Mouse (Mus musculus): Measurements from ENCODE around the gene Ddx5.
"Not testable (repeated sequence)": the region's sequence is repeated elsewhere in the genome, so short reads cannot be mapped to it uniquely, and the experiment has no call there.

The Ddx5 gene

DNA sequence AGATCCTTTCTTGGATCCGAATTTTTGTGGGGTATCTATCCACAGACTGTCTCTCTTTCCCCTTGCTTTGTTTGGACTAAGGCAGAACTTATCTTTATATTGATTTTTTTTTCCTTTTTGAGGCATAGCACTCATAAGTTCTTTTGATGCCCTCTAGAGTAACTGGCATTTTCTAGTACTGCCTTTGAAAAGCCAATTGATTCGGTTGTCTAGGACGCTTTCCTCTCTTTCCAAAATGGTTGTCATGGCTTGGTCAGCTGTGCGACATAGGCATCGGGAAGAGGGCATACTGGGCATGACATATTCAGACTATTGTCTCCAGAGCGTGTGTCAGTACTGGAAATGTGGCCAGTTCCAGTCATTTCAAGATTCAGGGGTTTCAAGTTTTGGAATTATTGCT is 664 bp upstream of the Ddx5 start:
- DNase-seq (ENCODE audit: low spot score), result no peak

DNA sequence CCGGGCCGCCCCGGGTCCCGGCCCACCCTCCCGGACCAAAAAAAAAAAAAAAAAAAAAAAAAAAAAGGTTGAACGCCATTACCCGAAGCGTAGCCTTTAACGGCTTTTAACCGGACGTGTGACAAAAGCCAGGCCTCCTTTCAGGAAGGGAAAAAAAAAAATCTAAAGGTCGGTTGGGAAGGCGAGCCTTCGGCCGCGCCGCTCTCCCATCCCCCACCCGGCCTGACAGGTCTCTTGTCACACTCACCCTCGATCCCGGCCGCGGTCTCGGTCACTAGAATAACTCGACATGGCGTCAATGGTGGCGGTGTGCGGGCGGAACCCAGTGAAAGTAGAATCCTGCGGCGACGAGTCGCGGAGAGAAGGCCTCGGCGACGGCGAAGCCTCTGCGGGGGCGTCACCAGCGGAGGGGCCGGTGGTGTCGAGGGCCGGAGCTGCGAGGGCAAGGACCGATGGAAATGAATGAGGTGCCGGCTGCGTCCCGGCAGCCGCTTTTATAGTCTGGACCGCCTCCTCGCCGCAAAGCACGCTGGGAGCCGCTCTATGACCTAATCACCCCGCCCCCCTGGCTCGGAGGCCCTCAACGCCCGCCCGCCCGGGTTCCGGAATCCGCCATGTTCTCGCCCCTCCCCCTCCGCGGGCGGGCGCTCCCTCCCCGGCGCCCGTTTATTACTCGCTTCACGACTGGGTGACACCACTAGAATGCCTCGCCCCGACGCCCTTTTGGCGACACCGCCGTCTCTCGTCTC is 785 bp downstream of the Ddx5 start:
- DNase-seq (ENCODE audit: low spot score), result peak; percentile 98

DNA sequence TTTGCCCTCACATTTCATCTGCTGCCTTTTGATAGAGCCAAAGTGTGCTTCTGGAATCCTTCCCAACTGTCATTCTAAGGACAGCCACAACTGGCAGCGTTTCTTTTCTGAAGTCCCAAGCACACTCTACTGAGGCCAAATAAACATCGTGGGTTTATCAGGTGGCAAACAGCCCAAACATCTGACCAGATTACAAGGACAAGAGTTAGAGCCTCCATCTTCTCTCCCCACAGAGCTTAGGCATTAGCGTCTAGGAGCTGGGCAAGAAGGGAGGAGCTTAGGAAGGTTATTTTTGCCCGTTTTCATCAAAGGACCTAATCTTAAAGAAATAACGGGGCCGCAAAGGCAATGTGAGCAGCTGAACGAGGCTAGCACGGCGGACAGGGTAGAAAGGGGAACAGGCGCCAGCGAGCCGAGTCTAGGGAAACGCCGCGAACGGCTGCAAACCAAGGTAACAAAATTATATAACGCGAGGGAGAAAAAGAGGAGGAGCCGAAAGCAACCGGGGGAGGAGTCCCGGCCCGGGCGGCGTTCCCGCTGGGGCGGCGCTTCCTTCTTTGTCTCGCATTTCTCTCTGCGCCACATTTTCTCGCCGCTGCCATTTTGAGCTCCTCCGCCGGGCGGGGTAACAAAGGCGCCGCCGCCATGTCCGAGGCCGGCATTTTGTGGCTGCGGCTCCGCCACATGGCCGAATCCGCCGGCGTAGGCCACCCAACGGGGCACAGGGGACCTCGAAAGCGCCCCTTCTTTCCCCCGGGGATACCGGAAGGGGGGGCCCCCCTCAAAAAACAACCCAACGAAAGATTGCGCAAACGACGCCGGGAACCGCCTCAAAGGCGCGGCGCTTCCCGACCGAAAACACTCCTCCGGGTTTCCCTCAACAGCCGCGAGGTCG is 1.6 kb downstream of the Ddx5 start:
- DNase-seq (ENCODE audit: low spot score), result peak; percentile 83

GRCm38 (mm10) chr11:106785043-106785442 is 3.9 kb downstream of the Ddx5 start:
- DNase-seq (ENCODE audit: low spot score), result no peak

DNA sequence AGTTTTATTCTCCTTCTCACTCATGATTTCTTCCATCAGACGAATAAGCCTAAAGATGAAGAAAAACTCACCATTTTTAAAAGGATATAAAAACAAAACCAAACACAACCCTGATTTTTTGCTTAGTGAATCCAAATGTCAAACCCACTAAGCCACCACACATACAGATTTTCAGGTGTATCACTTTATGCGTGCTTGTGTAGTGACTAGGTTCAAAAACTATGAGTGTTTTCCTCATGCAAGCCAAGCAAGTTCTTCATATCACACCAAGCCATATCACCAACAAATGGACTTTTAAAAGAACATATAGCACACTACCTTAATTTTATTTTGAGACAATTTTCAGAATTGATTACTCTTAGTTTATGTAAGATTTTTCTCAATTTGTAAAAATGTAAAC is 4.5 kb downstream of the Ddx5 start:
- no peak for DNase-seq (ENCODE audit: low spot score)

GRCm38 (mm10) chr11:106782841-106783764 is 5.9 kb downstream of the Ddx5 start:
- no peak for DNase-seq (ENCODE audit: low spot score)

DNA sequence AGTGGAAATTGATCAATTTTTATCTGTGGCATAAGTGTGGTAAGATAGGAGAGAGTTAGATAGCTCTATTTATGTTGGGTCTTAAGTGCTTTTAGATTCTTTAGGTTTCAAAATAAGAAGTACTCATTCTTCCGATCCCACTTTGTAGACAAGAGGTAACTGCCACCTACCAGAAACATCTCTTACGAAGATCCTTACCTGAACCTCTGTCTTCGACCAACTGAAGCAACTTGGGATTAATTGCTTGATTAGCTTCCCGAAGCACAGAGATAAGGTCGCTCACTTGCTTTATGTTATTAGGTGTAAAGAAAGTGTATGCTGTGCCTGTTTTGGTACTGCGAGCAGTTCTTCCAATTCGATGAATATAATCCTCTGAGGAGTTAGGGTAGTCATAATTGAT is 6.7 kb downstream of the Ddx5 start:
- DNase-seq (ENCODE audit: low spot score), result not testable (repeated sequence)

DNA sequence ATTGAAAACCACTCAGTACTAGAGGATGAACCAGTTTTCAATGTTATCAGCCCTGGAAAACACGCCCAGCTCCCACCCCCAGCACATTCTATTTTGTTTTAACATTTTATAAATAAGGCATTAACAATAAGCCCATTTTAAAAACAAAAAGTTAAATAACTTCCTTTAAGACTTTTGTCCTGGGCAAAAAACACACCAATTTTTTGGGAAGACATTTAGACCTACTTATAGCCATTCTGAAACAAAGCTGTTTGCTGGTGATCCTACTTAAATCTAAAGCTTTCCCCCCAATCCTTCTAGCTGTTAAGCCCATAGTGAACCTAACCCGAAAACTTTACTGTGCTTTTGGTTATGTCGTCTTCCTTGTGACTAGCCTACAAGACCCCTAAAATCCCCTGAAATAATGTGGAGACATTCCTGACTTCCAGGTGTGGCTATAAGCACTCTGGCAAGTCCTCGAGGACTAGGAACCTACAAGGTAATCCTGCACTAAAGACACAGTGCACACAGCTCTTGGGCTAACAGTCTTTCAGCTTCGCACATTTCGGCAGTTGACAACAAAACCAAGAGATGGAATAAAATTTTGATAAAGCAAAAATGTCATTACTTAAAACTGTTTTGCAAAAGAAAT is 8.3 kb downstream of the Ddx5 start:
- no peak for DNase-seq (ENCODE audit: low spot score)

DNA sequence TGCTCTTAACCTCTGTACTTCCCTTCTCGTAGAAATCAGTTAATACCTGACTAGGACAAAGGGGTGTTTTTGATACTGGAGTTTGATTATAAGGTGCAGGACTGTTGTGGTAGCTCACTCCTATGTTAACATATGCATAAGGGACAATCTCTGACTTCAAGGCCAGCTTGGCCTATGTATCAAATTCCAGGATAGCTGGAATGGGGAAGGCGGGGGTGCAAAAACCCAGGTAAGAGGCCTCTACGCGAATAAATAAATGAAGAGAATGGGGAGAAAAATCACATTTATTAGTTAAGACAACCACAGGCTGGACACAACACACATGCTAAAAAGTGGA is 8.9 kb downstream of the Ddx5 start:
- DNase-seq (ENCODE audit: low spot score), result no peak

DNA sequence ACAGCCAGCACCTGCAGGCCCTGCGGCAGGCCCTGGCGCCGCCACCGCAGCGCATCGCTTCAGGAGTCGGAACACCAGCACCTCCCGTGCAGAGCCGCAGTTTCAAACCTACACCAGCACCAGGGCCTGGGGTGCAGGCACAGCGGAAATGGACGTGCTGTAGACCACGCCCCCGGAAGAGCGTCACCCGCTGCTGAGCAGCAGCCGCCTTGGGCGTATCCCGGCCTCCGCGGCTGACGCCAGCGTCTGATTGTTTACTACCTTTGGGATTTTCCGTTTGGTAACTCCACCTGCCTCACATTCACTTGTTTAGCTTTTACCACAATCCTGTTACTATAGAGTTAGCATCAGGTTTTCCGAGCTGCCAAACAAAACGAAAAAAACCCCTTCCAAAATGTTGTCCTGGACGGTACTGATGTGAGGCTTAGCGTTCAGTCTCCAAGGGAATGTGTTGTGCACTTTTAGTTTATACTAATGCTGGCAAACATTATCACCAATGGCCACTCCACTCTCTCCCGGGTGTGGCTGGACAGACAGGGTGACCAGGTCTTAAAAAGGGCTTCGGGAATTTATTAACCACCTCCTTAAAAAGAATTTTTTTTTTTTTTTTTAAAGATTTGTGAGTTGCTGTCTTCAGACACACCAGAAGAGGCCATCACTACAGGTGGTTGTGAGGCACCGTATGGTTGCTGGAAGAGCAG is 9.4 kb downstream of the Ddx5 start, which contains the start of gene Polg2:
Gene Polg2 (minus strand): TSS at position 150 of the 701 bp plus-strand sequence.
- DNase-seq (ENCODE audit: low spot score), result peak; percentile 99

DNA sequence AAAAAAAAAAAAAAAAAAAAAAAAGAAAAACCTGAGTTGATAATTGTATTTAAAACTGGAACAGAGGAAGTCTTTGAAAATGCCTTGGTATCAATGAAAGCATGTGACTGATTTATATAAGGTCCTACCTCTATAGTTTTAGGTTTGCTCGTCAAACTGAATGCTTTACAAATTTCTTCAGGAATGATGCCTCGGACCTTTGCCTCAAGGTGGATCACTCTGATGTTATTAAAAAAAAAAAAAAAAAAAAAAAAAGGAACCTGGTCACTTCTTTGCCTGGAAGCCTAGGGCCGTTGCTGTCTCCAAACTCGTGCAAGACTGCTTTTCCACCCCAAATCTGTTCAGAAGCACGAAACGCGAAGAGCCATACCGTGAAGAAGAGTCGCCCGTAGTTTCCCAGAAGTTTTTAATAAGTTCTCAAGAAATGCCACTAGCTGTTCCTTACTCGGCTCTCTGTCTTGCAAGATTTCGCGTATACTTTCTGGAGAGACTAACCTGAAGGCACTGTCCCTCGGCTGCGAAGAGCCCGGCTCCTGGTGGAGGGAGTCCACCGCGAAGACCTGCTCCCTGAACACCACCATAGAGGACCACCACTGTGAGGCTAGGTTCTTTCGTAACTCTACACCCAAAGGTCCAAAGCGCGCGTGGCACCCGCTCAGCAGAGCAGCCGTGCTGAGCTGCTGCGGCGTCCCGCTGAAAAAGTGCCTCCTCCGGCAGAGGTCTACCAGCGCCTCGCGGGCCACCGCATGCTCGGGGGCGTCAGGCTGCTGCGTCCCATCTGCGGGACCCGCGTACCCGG is 10.2 kb downstream of the Ddx5 start:
- no peak for DNase-seq (ENCODE audit: low spot score)

DNA sequence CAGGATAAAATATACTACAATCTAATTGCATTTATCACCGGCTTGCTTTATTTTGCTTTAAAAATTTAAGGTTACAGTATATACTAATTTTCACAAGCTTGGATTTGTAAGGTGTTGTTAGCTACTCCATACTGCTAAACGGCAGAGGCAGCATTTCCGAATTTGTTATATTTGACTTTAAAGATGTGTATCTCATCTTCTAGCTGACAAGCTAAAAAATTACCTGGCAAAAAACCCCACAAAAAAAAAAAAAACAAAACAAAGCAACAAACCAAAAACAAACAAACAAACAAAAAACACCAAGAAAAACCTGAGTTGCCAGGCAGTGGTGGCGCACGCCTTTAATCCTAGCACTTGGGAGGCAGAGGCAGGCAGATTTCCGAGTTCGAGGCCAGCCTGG is 10.9 kb downstream of the Ddx5 start:
- no peak for DNase-seq (ENCODE audit: low spot score)

- DNase-seq (ENCODE audit: low spot score), result no peak
Observed at GRCm38 (mm10) chr11:106777395-106777794, 11.6 kb downstream of the Ddx5 start.

GRCm38 (mm10) chr11:106776960-106777359 is 12.0 kb downstream of the Ddx5 start:
- no peak for DNase-seq (ENCODE audit: low spot score)

DNA sequence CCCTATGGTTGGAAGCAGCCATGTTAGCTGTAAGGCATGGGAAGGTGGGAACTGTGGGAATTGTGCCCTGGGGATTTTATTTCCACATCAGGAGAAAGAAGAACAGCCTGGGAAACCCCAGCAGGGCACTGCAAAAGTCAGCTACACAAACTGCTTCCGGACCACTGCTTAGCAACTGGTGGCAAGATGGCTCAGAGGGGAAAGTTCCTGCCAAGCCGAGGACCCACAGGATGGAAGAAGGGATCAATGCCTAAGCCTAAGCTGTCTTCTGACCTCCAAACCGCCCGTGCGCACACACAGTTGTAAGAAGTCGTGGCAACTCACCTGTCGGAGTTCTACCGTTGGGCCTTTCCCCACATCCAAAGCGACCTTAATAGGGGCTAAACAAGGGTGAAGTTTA is 15.9 kb downstream of the Ddx5 start:
- DNase-seq (ENCODE audit: low spot score), result no peak

DNA sequence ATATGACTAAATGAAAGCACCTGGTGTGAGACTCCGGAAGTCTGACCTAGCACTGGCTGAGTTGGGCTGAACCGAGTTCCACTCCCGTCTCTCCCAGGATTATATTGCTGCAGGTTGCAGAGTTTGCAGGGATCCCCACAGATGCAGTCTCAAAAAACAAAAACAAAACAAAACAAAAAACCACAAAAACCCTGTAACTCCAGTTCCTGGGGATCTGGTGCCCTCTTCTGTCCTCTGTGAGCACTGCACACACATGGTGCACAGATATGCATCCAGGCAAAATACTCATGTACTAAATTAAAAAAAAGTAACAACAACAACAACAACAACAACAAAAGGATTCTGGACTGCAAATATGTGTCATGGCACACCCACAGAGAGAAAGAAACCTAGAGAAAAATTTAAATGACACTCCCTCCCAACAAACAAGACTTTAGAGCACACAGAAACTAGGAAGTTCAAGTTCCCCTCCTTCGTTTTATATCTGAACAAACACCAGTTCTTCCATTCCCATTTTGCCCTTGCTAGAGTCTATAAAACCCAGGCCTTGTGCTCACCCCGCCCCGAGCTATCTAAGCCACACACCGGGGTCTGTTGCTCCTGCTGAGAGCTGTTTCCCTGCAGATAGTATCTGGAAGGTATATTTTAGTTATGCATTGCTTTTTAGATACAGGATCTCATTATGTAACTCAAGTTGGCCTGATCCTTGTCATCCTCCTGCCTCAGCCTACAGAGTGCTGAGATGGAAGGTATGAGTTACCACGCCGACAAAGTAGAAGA is 18.6 kb downstream of the Ddx5 start:
- DNase-seq (ENCODE audit: low spot score), result peak; percentile 56

DNA sequence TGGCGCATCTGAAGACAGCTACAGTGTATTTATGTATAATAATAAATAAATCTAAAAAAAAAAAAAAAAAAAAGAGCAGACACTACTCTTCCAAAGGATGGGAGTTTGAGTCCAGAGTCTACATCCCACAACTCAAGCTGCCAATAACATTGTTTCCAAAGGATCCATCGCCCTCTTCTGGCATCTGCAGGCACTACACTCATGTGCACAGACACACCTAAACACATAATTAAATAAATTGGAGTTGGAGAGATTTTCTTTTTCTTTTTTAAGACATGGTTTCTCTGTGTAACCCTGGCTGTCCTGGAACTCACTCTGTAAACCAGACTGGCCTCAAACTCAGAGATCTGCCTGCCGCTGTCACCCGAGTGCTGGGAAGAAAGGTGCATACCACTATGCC is 21.5 kb downstream of the Ddx5 start:
- DNase-seq (ENCODE audit: low spot score), result no peak

DNA sequence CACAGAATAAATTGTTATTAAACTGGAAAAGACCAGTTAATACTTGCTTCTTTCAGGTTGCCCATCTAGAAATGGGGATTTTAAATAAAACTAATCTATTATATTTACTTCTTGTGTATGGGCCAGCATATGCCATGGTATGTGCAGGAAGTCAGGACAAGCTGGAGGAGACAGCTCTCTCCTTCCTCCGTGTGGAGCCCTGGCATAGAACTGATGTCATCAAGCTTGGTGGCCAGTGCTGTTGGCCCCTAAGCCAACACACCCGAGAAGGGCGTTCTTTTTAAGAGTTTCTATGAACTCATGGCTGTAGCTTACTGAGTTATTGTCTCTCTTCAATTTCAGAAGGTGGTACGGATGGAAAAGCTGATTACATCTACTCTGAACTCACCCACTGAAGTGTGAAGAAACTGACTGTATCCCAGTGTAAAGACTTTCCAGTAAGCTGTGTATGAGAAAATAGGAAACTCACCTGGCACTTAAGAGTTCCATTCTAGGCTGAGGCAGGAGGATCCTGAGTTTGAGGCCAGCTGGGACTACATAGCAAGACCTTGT is 22.3 kb downstream of the Ddx5 start:
- DNase-seq (ENCODE audit: low spot score), result no peak

DNA sequence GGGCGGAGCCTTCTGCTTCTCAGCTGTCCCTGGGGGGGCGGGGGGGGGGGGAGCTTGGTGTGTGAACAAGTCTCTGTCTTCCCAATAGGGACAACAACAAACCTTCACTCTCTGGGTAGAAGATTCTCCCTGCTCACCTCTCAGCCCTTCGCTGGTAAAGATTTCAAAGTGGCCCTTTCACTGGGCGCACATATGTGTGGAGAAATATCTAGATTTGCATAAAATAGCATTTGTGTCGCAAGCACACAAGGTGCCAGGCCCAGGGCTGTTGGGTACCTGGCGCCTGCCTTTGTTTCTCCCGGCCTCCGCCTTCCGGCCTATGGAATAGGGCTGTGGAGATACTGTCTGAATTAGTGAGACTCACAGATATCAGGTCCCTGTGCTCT is 26.2 kb downstream of the Ddx5 start:
- no peak for DNase-seq (ENCODE audit: low spot score)
